Comparison of ENCODE assay signal across 10 mouse cellular contexts in genomic region chr17:87447612-87448200, GRCm38 (mm10). TPM values are rescaled to one million over a fixed set of nuclear protein-coding genes. Genes with fewer than 3 reads are reported as not detected.
DNase-seq lines count a peak whose midpoint lies in the region; ATAC-seq and TF ChIP-seq lines count a peak whose summit lies in the region.
"Had no signal": no experiment of that assay in that cellular context is flagged by ENCODE, and none has a peak within 500 bp of the region (broad histone marks: within the 10 kb centered on the region; RNA-seq: fewer than 3 reads in every experiment).

No protein-coding gene starts in this region.

- 53% methylated on average over 12 of the region's 12 CpGs for WGBS in heart, embryonic 14.5 days
- WGBS in forebrain, embryonic 14.5 days: 27% methylated on average over 12 of the region's 12 CpGs
- 39% methylated on average over 12 of the region's 12 CpGs for WGBS in liver, embryonic 14.5 days (ENCODE audit: insufficient replicate concordance)

- no peaks in the 10 kb centered on the region; the same call in 1 of the 2 replicates for H3K36me3 ChIP-seq in heart, embryonic 14.5 days (ENCODE audit: control insufficient read depth, insufficient read depth, low read length)
- peaks cover 2% of the 10 kb centered on the region for H3K36me3 ChIP-seq in ES-E14 (ENCODE audit: control insufficient read depth, insufficient read depth, low read length, poor library complexity, severe bottlenecking)
- H3K36me3 ChIP-seq in forebrain, embryonic 14.5 days (ENCODE audit: control insufficient read depth, insufficient read depth, low read length): 0 out of 2 replicates have a peak, but pooled peaks cover under 1% of the 10 kb centered on the region
- peaks cover 8% of the 10 kb centered on the region for H3K36me3 ChIP-seq in liver, embryonic 14.5 days (replicated peaks; ENCODE audit: control insufficient read depth, insufficient read depth, low read depth)

- H3K4me2 ChIP-seq in heart, embryonic 14.5 days (ENCODE audit: low read length): peak overlapping the region; percentile 78
- peak overlapping the region; percentile 83 for H3K4me2 ChIP-seq in forebrain, embryonic 14.5 days (ENCODE audit: low read length)
- peak overlapping the region; percentile 85 for H3K4me2 ChIP-seq in liver, embryonic 14.5 days (ENCODE audit: low read depth)

- peak overlapping the region; percentile 72 to 87 for H3K4me3 ChIP-seq in heart, embryonic 14.5 days (ENCODE audit: control insufficient read depth in 1 of 2, insufficient read depth in 1 of 2, low read depth in 1 of 2, low read length in 2 of 2)
- peak overlapping the region; percentile 93 to 96 for H3K4me3 ChIP-seq in ES-E14 (ENCODE audit: insufficient read depth in 1 of 2, low read depth in 1 of 2, low read length in 2 of 2, poor library complexity in 1 of 2, severe bottlenecking in 1 of 2)
- H3K4me3 ChIP-seq in forebrain, embryonic 14.5 days (ENCODE audit: low read depth, low read length): peak overlapping the region; percentile 84
- H3K4me3 ChIP-seq in liver, embryonic 14.5 days (ENCODE audit: insufficient read depth in 1 of 2, low read depth in 2 of 2, low read length in 2 of 2): peak overlapping the region; percentile 62 to 98

- no peaks in the 10 kb centered on the region for H3K9me3 ChIP-seq in heart, embryonic 14.5 days (ENCODE audit: control insufficient read depth, low read length)
- no peaks in the 10 kb centered on the region for H3K9me3 ChIP-seq in ES-E14 (ENCODE audit: control insufficient read depth, insufficient read depth, low read depth, low read length)
- no peaks in the 10 kb centered on the region for H3K9me3 ChIP-seq in forebrain, embryonic 14.5 days (replicated peaks; ENCODE audit: control insufficient read depth, low read length)
- no peaks in the 10 kb centered on the region for H3K9me3 ChIP-seq in liver, embryonic 14.5 days (ENCODE audit: control insufficient read depth, low read length)

- no peaks in the 10 kb centered on the region for H3K27me3 ChIP-seq in heart, embryonic 14.5 days (ENCODE audit: control insufficient read depth, insufficient read depth, low read length)
- no peaks in the 10 kb centered on the region for H3K27me3 ChIP-seq in forebrain, embryonic 14.5 days (replicated peaks; ENCODE audit: control insufficient read depth, insufficient read depth, low read length)
- no peaks in the 10 kb centered on the region for H3K27me3 ChIP-seq in liver, embryonic 14.5 days (ENCODE audit: control insufficient read depth, insufficient read depth, low read length)
- H3K27me3 ChIP-seq: Patski had no signal

- DNase-seq in heart, adult 9 months (ENCODE audit: low spot score in 2 of 2): no peak
- no peak for DNase-seq in ES-E14 (ENCODE audit: low read depth, low spot score)
- peak; percentile 22 for DNase-seq in forebrain, embryonic 14.5 days (ENCODE audit: low spot score)
- DNase-seq in liver, embryonic 14.5 days (ENCODE audit: low read depth in 3 of 3, low spot score in 3 of 3): no peak
- no peak for DNase-seq in urinary bladder, adult 2 months (ENCODE audit: low spot score)
- DNase-seq in adrenal gland, postnatal 10 days: no peak

- H3K4me1 ChIP-seq in heart, embryonic 14.5 days (ENCODE audit: control insufficient read depth in 2 of 2, insufficient read depth in 2 of 2, low read length in 2 of 2): peaks cover 6 to 22% of the 10 kb centered on the region in 2 experiments; a peak in 3 of 4 replicates
- peaks cover 0 to 2% of the 10 kb centered on the region in 2 experiments; a peak in 3 of 4 replicates for H3K4me1 ChIP-seq in ES-E14 (ENCODE audit: control insufficient read depth in 2 of 2, insufficient read depth in 2 of 2, low read length in 2 of 2, poor library complexity in 1 of 2)
- peaks cover 24% of the 10 kb centered on the region for H3K4me1 ChIP-seq in forebrain, embryonic 14.5 days (ENCODE audit: control insufficient read depth, insufficient read depth, low read length)
- H3K4me1 ChIP-seq in liver, embryonic 14.5 days (replicated peaks; ENCODE audit: control insufficient read depth in 2 of 2, insufficient read depth in 2 of 2, low read length in 1 of 2): peaks cover 28 to 30% of the 10 kb centered on the region in 2 experiments

- peak overlapping the region; percentile 78 to 98; a peak in 3 of 4 replicates for H3K27ac ChIP-seq in heart, embryonic 14.5 days (replicated peaks in 1 of 2; ENCODE audit: control insufficient read depth in 1 of 2, insufficient read depth in 1 of 2, low read depth in 2 of 2, low read length in 2 of 2)
- H3K27ac ChIP-seq in ES-E14 (ENCODE audit: insufficient read depth, low read depth, low read length, poor library complexity, severe bottlenecking): no peak overlapping the region
- H3K27ac ChIP-seq in forebrain, embryonic 14.5 days (ENCODE audit: low read depth, low read length): peak overlapping the region; percentile 99
- peak overlapping the region; percentile 38; the same call in 1 of the 2 replicates for H3K27ac ChIP-seq in liver, embryonic 14.5 days

- TF ChIP-seq EP300 in liver, embryonic 14.5 days (IDR thresholded peaks at IDR 0.05; ENCODE audit: low read depth): no peak

- TF ChIP-seq CTCF in liver, embryonic 14.5 days (IDR thresholded peaks at IDR 0.05; ENCODE audit: low read depth): no peak

- ATAC-seq in heart, embryonic 14.5 days (ENCODE audit: insufficient number of reproducible peaks, insufficient read depth, low FRiP score, low read depth): no peak
- no peak for ATAC-seq in forebrain, embryonic 14.5 days
- no peak for ATAC-seq in liver, embryonic 14.5 days (ENCODE audit: insufficient read depth)
- ATAC-seq in megakaryocyte progenitor cell, adult 5-6 weeks (replicated peaks; ENCODE audit: poor library complexity): no peak

- peak overlapping the region; percentile 98 for H3K9ac ChIP-seq in heart, embryonic 14.5 days (ENCODE audit: low read length)
- peak overlapping the region; percentile 81 for H3K9ac ChIP-seq in ES-E14 (ENCODE audit: insufficient read depth, low read depth, low read length, poor library complexity, severe bottlenecking)
- peak overlapping the region; percentile 100 for H3K9ac ChIP-seq in forebrain, embryonic 14.5 days (ENCODE audit: low read length)
- peak overlapping the region; percentile 80 for H3K9ac ChIP-seq in liver, embryonic 14.5 days (replicated peaks)

- in situ Hi-C loops in ES-E14 (cut with MboI; ENCODE audit: low sequenced_read_pairs in 2 of 2, unreplicated experiment in 2 of 2): no loop called here

TF ChIP-seq in ES-E14, 5 proteins besides CTCF, POLR2A, EP300 and RAD21:
- TF ChIP-seq MAFK (IDR thresholded peaks at IDR 0.05; ENCODE audit: insufficient read depth, low read depth, low read length): no peak
- TF ChIP-seq CHD2 (IDR thresholded peaks at IDR 0.05; ENCODE audit: low read depth, low read length): no peak
- TF ChIP-seq HCFC1 (IDR thresholded peaks at IDR 0.05; ENCODE audit: borderline replicate concordance, insufficient read depth, low read length): no peak

RNA-seq across cellular contexts. Expression of gene Calm2, which starts 1.0 kb away (rescaled TPM):
- polyA plus RNA-seq in heart, embryonic 14.5 days (2014; fragmentation: Nextera tagmentation; extraction: Ambion mirVana): 565 and 616 TPM in 2 replicates
- total RNA-seq in ES-E14 (2012; rRNA removed): 208 and 358 TPM in 2 replicates
- 2,068 and 2,124 TPM in 2 replicates for polyA plus RNA-seq in forebrain, embryonic 14.5 days (2014; fragmentation: Nextera tagmentation; extraction: Ambion mirVana)
- polyA plus RNA-seq in liver, embryonic 14.5 days (2012; rRNA removed): 112 and 195 TPM in 2 replicates
- 368 and 373 TPM in 2 replicates for polyA plus RNA-seq in liver, embryonic 14.5 days (2014; fragmentation: Nextera tagmentation; extraction: Ambion mirVana)
- polyA plus RNA-seq in urinary bladder, adult 2 months (2012; rRNA removed): 1,162 and 1,245 TPM in 2 replicates
- total RNA-seq in adrenal gland, postnatal 10 days (2021): 100 to 1,000 TPM; 380 to 407 TPM
- total RNA-seq in megakaryocyte progenitor cell, adult 5-6 weeks (2015): 664 and 692 TPM in 2 replicates
- total RNA-seq in megakaryocyte progenitor cell, adult 5-6 weeks (2017): 1,536 and 1,800 TPM in 2 replicates

RNA-seq across cellular contexts. Expression of gene Stpg4, which starts 20.2 kb away (rescaled TPM):
- not detected in 2 replicates for polyA plus RNA-seq in heart, embryonic 14.5 days (2014; fragmentation: Nextera tagmentation; extraction: Ambion mirVana)
- total RNA-seq in ES-E14 (2012; rRNA removed): not detected in 2 replicates
- polyA plus RNA-seq in forebrain, embryonic 14.5 days (2014; fragmentation: Nextera tagmentation; extraction: Ambion mirVana): not detected in 2 replicates
- polyA plus RNA-seq in liver, embryonic 14.5 days (2012; rRNA removed): not detected in 2 replicates
- polyA plus RNA-seq in liver, embryonic 14.5 days (2014; fragmentation: Nextera tagmentation; extraction: Ambion mirVana): not detected in 2 replicates
- polyA plus RNA-seq in urinary bladder, adult 2 months (2012; rRNA removed): not detected in 2 replicates
- not detected for total RNA-seq in adrenal gland, postnatal 10 days (2021)
- total RNA-seq in megakaryocyte progenitor cell, adult 5-6 weeks (2015): 1.0 TPM in 1 of 2 replicates, not detected in the other
- total RNA-seq in megakaryocyte progenitor cell, adult 5-6 weeks (2017): not detected in 2 replicates
- total RNA-seq: heart, postnatal 10 days had no signal
- polyA plus RNA-seq: Patski had no signal
